ENCODE assay signal across 11 mouse cellular contexts in genomic region chr5:90758020-90758605, GRCm38 (mm10). TPM values are rescaled to one million over a fixed set of nuclear protein-coding genes. Genes with fewer than 3 reads are reported as not detected.
A peak's percentile ranks its signal among the peaks of the same experiment; 100 is the strongest.
DNase-seq lines count a peak whose midpoint lies in the region; ATAC-seq lines count a peak whose summit lies in the region.
"Had no signal": no experiment of that assay in that cellular context is flagged by ENCODE, and none has a peak within 500 bp of the region (broad histone marks: within the 10 kb centered on the region; RNA-seq: fewer than 3 reads in every experiment).

No protein-coding gene starts in this region.

- H3K4me2 ChIP-seq in hindbrain, embryonic 14.5 days (replicated peaks): no peak overlapping the region
- no peak overlapping the region for H3K4me2 ChIP-seq in midbrain, embryonic 16.5 days (ENCODE audit: low read length)

- H3K9ac ChIP-seq in hindbrain, embryonic 14.5 days: no peak overlapping the region
- H3K9ac ChIP-seq in midbrain, embryonic 16.5 days (ENCODE audit: low read depth, low read length): no peak overlapping the region
- H3K9ac ChIP-seq: embryonic facial prominence, embryonic 15.5 days had no signal

- no peak overlapping the region for H3K27ac ChIP-seq in hindbrain, embryonic 14.5 days
- no peak overlapping the region for H3K27ac ChIP-seq in hindbrain, embryonic 10.5 days
- no peak overlapping the region for H3K27ac ChIP-seq in midbrain, embryonic 16.5 days (ENCODE audit: low read length)
- H3K27ac ChIP-seq: embryonic facial prominence, embryonic 15.5 days had no signal

- intact Hi-C loops in left cerebral cortex, postnatal 10 days (cut with DNase I): no loop called here

- no peaks in the 10 kb centered on the region; the same call in 1 of the 2 replicates for H3K27me3 ChIP-seq in hindbrain, embryonic 14.5 days (ENCODE audit: control insufficient read depth, insufficient read depth, low read length)
- peaks cover 39% of the 10 kb centered on the region for H3K27me3 ChIP-seq in hindbrain, embryonic 10.5 days (ENCODE audit: insufficient read depth, poor library complexity, severe bottlenecking)
- H3K27me3 ChIP-seq in midbrain, embryonic 16.5 days (ENCODE audit: control insufficient read depth, insufficient read depth, low read depth, low read length): peaks cover 3% of the 10 kb centered on the region; the same call in 1 of the 2 replicates

- 48% methylated on average over 5 of the region's 5 CpGs for WGBS in hindbrain, embryonic 14.5 days
- WGBS in hindbrain, embryonic 10.5 days: 36% methylated on average over 5 of the region's 5 CpGs
- WGBS in midbrain, embryonic 16.5 days: 40% methylated on average over 5 of the region's 5 CpGs

- no peak overlapping the region for H3K4me3 ChIP-seq in hindbrain, embryonic 14.5 days (replicated peaks; ENCODE audit: low read length)
- H3K4me3 ChIP-seq in hindbrain, embryonic 10.5 days: no peak overlapping the region
- H3K4me3 ChIP-seq in midbrain, embryonic 16.5 days (ENCODE audit: low read depth, low read length): no peak overlapping the region

- no peaks in the 10 kb centered on the region for H3K36me3 ChIP-seq in hindbrain, embryonic 14.5 days (replicated peaks; ENCODE audit: control insufficient read depth, insufficient read depth)
- H3K36me3 ChIP-seq in hindbrain, embryonic 10.5 days: no peaks in the 10 kb centered on the region
- H3K36me3 ChIP-seq in midbrain, embryonic 16.5 days (ENCODE audit: control insufficient read depth, insufficient read depth, low read length): no peaks in the 10 kb centered on the region
- H3K36me3 ChIP-seq: embryonic facial prominence, embryonic 15.5 days had no signal

- peak; percentile 41 for DNase-seq in hindbrain, embryonic 14.5 days (ENCODE audit: low spot score)
- no peak for DNase-seq in hindbrain, embryonic 10.5 days (ENCODE audit: low spot score)
- DNase-seq in 3134 (ENCODE audit: extremely low read depth, insufficient read length, low spot score): peak; percentile 70
- peak; percentile 76 for DNase-seq in Muller cell, postnatal 12 days (ENCODE audit: inconsistent ontology term)
- DNase-seq in kidney, postnatal 10 days: peak; percentile 13
- no peak for DNase-seq in spleen, adult 18-20 months
- DNase-seq in left cerebral cortex, postnatal 10 days (ENCODE audit: extremely low spot score in 1 of 2, low spot score in 2 of 2): no peak
- DNase-seq: thymus, adult 18-20 months had no signal

- peaks cover 8% of the 10 kb centered on the region; the same call in 1 of the 2 replicates for H3K4me1 ChIP-seq in hindbrain, embryonic 14.5 days (replicated peaks; ENCODE audit: control insufficient read depth, insufficient read depth, low read length)
- peaks cover 16% of the 10 kb centered on the region for H3K4me1 ChIP-seq in hindbrain, embryonic 10.5 days (replicated peaks)
- peaks cover 11% of the 10 kb centered on the region; the same call in 1 of the 2 replicates for H3K4me1 ChIP-seq in midbrain, embryonic 16.5 days (ENCODE audit: control insufficient read depth, insufficient read depth, low read length)

- no peaks in the 10 kb centered on the region for H3K9me3 ChIP-seq in hindbrain, embryonic 14.5 days (ENCODE audit: control insufficient read depth, low read length)
- H3K9me3 ChIP-seq in hindbrain, embryonic 10.5 days: no peaks in the 10 kb centered on the region
- no peaks in the 10 kb centered on the region for H3K9me3 ChIP-seq in midbrain, embryonic 16.5 days (replicated peaks; ENCODE audit: control insufficient read depth, low read length, poor library complexity, severe bottlenecking)
- H3K9me3 ChIP-seq: embryonic facial prominence, embryonic 15.5 days had no signal

- no peak for ATAC-seq in hindbrain, embryonic 14.5 days (ENCODE audit: low FRiP score)
- no peak for ATAC-seq in midbrain, embryonic 16.5 days

RNA-seq across cellular contexts. Expression of gene Cxcl5, which starts 1.0 kb away (rescaled TPM):
- polyA plus RNA-seq in hindbrain, embryonic 14.5 days (2014; fragmentation: Nextera tagmentation; extraction: Ambion mirVana): 0.37 and 0.47 TPM in 2 replicates
- 0.10 TPM in 1 of 2 replicates, not detected in the other for polyA plus RNA-seq in hindbrain, embryonic 10.5 days (2016; fragmentation: Nextera tagmentation; extraction: Ambion mirVana)
- not detected for total RNA-seq in left cerebral cortex, postnatal 10 days (2021)
- polyA plus RNA-seq in midbrain, embryonic 16.5 days (2015; fragmentation: Nextera tagmentation; extraction: Ambion mirVana): 0.27 and 0.35 TPM in 2 replicates
- total RNA-seq: megakaryocyte, adult 5-6 weeks had no signal

RNA-seq across cellular contexts. Expression of gene Ppbp, which starts 10.2 kb away (rescaled TPM):
- 1.1 and 1.6 TPM in 2 replicates for polyA plus RNA-seq in hindbrain, embryonic 14.5 days (2014; fragmentation: Nextera tagmentation; extraction: Ambion mirVana)
- 7.3 and 10.1 TPM in 2 replicates for polyA plus RNA-seq in hindbrain, embryonic 10.5 days (2016; fragmentation: Nextera tagmentation; extraction: Ambion mirVana)
- total RNA-seq in left cerebral cortex, postnatal 10 days (2021): not detected
- polyA plus RNA-seq in midbrain, embryonic 16.5 days (2015; fragmentation: Nextera tagmentation; extraction: Ambion mirVana): 0.78 and 1.0 TPM in 2 replicates

RNA-seq across cellular contexts. Expression of gene Pf4, which starts 14.1 kb away (rescaled TPM):
- 47.1 and 56.7 TPM in 2 replicates for polyA plus RNA-seq in hindbrain, embryonic 14.5 days (2014; fragmentation: Nextera tagmentation; extraction: Ambion mirVana)
- 55.7 and 72.1 TPM in 2 replicates for polyA plus RNA-seq in hindbrain, embryonic 10.5 days (2016; fragmentation: Nextera tagmentation; extraction: Ambion mirVana)
- total RNA-seq in left cerebral cortex, postnatal 10 days (2021): 1 to 10 TPM; 1.6 to 8.3 TPM
- 32.5 and 34.8 TPM in 2 replicates for polyA plus RNA-seq in midbrain, embryonic 16.5 days (2015; fragmentation: Nextera tagmentation; extraction: Ambion mirVana)

RNA-seq across cellular contexts. Expression of gene Cxcl3, which starts 27.8 kb away (rescaled TPM):
- 0.21 TPM in 1 of 2 replicates, not detected in the other for polyA plus RNA-seq in hindbrain, embryonic 14.5 days (2014; fragmentation: Nextera tagmentation; extraction: Ambion mirVana)
- polyA plus RNA-seq in hindbrain, embryonic 10.5 days (2016; fragmentation: Nextera tagmentation; extraction: Ambion mirVana): not detected in 2 replicates
- total RNA-seq in left cerebral cortex, postnatal 10 days (2021): not detected
- polyA plus RNA-seq in midbrain, embryonic 16.5 days (2015; fragmentation: Nextera tagmentation; extraction: Ambion mirVana): 0.35 TPM in 1 of 2 replicates, not detected in the other
- total RNA-seq: megakaryocyte, adult 5-6 weeks had no signal

RNA-seq across cellular contexts. Expression of gene Cxcl15, which starts 36.2 kb away (rescaled TPM):
- not detected in 2 replicates for polyA plus RNA-seq in hindbrain, embryonic 14.5 days (2014; fragmentation: Nextera tagmentation; extraction: Ambion mirVana)
- polyA plus RNA-seq in hindbrain, embryonic 10.5 days (2016; fragmentation: Nextera tagmentation; extraction: Ambion mirVana): not detected in 2 replicates
- total RNA-seq in left cerebral cortex, postnatal 10 days (2021): not detected
- not detected in 2 replicates for polyA plus RNA-seq in midbrain, embryonic 16.5 days (2015; fragmentation: Nextera tagmentation; extraction: Ambion mirVana)
- total RNA-seq: megakaryocyte, adult 5-6 weeks had no signal

Comparison
In these comparisons a context has a peak if more than half of its experiments do, and no peak if none do; other contexts are left out.
1. DNase-seq: peak in hindbrain, embryonic 14.5 days (single experiment), 3134 (single experiment), Muller cell, postnatal 12 days (single experiment) and kidney, postnatal 10 days (single experiment); none in hindbrain, embryonic 10.5 days (single experiment), spleen, adult 18-20 months (0 of 2) and left cerebral cortex, postnatal 10 days (0 of 2).